Comparison of ENCODE assay signal across 12 mouse cellular contexts in genomic region chr1:178936457-178936856, GRCm38 (mm10).
DNase-seq lines count a peak whose midpoint lies in the region; ATAC-seq lines count a peak whose summit lies in the region.
"Had no signal": no experiment of that assay in that cellular context is flagged by ENCODE, and none has a peak within 500 bp of the region (broad histone marks: within the 10 kb centered on the region; RNA-seq: fewer than 3 reads in every experiment).

No protein-coding gene starts in this region.

- 51% methylated on average over 4 of the region's 4 CpGs for WGBS in heart, embryonic 12.5 days
- WGBS in lung, embryonic 15.5 days: 35% methylated on average over 4 of the region's 4 CpGs
- 25% methylated on average over 4 of the region's 4 CpGs for WGBS in limb, embryonic 15.5 days

- H3K9me3 ChIP-seq in heart, embryonic 12.5 days (replicated peaks): no peaks in the 10 kb centered on the region
- H3K9me3 ChIP-seq in lung, embryonic 15.5 days: no peaks in the 10 kb centered on the region
- no peaks in the 10 kb centered on the region for H3K9me3 ChIP-seq in limb, embryonic 15.5 days

- no peak overlapping the region for H3K9ac ChIP-seq in heart, embryonic 12.5 days
- no peak overlapping the region for H3K9ac ChIP-seq in lung, embryonic 15.5 days
- no peak overlapping the region for H3K9ac ChIP-seq in limb, embryonic 15.5 days

- peaks cover 44% of the 10 kb centered on the region for H3K36me3 ChIP-seq in heart, embryonic 12.5 days
- H3K36me3 ChIP-seq in lung, embryonic 15.5 days: no peaks in the 10 kb centered on the region
- H3K36me3 ChIP-seq in limb, embryonic 15.5 days: peaks cover 6% of the 10 kb centered on the region

- H3K27me3 ChIP-seq in heart, embryonic 12.5 days (replicated peaks): no peaks in the 10 kb centered on the region
- H3K27me3 ChIP-seq in lung, embryonic 15.5 days: no peaks in the 10 kb centered on the region
- H3K27me3 ChIP-seq in limb, embryonic 15.5 days: no peaks in the 10 kb centered on the region
- H3K27me3 ChIP-seq: CH12.LX had no signal

- H3K27ac ChIP-seq in heart, embryonic 12.5 days (ENCODE audit: poor library complexity, severe bottlenecking): no peak overlapping the region; the same call in 1 of the 2 replicates
- H3K27ac ChIP-seq in lung, embryonic 15.5 days: 0 out of 2 replicates have a peak overlapping the region, but pooled peaks have one; percentile 41
- peak overlapping the region; percentile 79; the same call in 1 of the 2 replicates for H3K27ac ChIP-seq in limb, embryonic 15.5 days
- H3K27ac ChIP-seq: hindbrain, postnatal 0 days had no signal

- no peak overlapping the region for H3K4me3 ChIP-seq in heart, embryonic 12.5 days
- no peak overlapping the region for H3K4me3 ChIP-seq in lung, embryonic 15.5 days
- H3K4me3 ChIP-seq in limb, embryonic 15.5 days: no peak overlapping the region

- no peak overlapping the region for H3K4me2 ChIP-seq in heart, embryonic 12.5 days
- no peak overlapping the region for H3K4me2 ChIP-seq in lung, embryonic 15.5 days
- H3K4me2 ChIP-seq in limb, embryonic 15.5 days: no peak overlapping the region; the same call in 1 of the 2 replicates

- peak; percentile 15 for DNase-seq in heart, adult 8-10 months (ENCODE audit: low spot score)
- no peak for DNase-seq in lung, postnatal 14 days
- peak; percentile 76 for DNase-seq in fibroblast of lung, adult 2 months (ENCODE audit: low read depth)
- no peak for DNase-seq in urinary bladder, postnatal 14 days (ENCODE audit: low spot score)
- DNase-seq in right cerebral cortex, postnatal 25 days: no peak
- DNase-seq: adrenal gland, postnatal 36 days had no signal

- H3K4me1 ChIP-seq in heart, embryonic 12.5 days (replicated peaks): peaks cover 21% of the 10 kb centered on the region
- peaks cover 6% of the 10 kb centered on the region; the same call in 1 of the 2 replicates for H3K4me1 ChIP-seq in lung, embryonic 15.5 days
- peaks cover 46% of the 10 kb centered on the region for H3K4me1 ChIP-seq in limb, embryonic 15.5 days

- no peak for ATAC-seq in heart, embryonic 12.5 days (ENCODE audit: insufficient number of reproducible peaks, low FRiP score)
- ATAC-seq in lung, embryonic 15.5 days (ENCODE audit: borderline replicate concordance, extremely low read depth, low FRiP score, low TSS enrichment): peak; percentile 62; the same call in 1 of the 2 replicates
- ATAC-seq in limb, embryonic 15.5 days (ENCODE audit: insufficient number of reproducible peaks, low FRiP score, low TSS enrichment, low read depth): peak; percentile 70; the same call in 1 of the 2 replicates
- ATAC-seq: forebrain, embryonic 14.5 days; hindbrain, postnatal 0 days had no signal

Comparison
In these comparisons a context has a peak if more than half of its experiments do, and no peak if none do; other contexts are left out.
1. DNase-seq: peak in heart, adult 8-10 months (single experiment) and fibroblast of lung, adult 2 months (single experiment); none in lung, postnatal 14 days (single experiment), urinary bladder, postnatal 14 days (single experiment) and right cerebral cortex, postnatal 25 days (single experiment).